Mouse (Mus musculus) liver, embryonic 13.5 days (tissue): ENCODE data around the gene Sec14l4. TPM values are rescaled to one million over a fixed set of nuclear protein-coding genes. Genes with fewer than 3 reads are reported as not detected.

Experiments
- polyA plus RNA-seq: library from polyadenylated mRNA; unstranded; fragments of >200 nt; fragmentation: Nextera tagmentation; extraction: Ambion mirVana; gene quantifications from 2 replicates; pipeline ENCODE4 v1.2.1, GENCODE M21; 2015

Gene Sec14l4
- polyA plus RNA-seq, 1 experiment from 2014 or later, result 0.96 TPM

Other genes starting within 250 kb of the Sec14l4 start
- 0.18 and 0.27 TPM in 2 replicates for gene Osbp2, start 167.6 kb upstream of the Sec14l4 start, polyA plus RNA-seq
- 0.03 TPM in 1 of 2 replicates, not detected in the other for gene 4921536K21Rik, start 136.4 kb upstream of the Sec14l4 start, polyA plus RNA-seq
- gene Dusp18, start 136.2 kb upstream of the Sec14l4 start, polyA plus RNA-seq, result 0.43 and 0.48 TPM in 2 replicates
- gene Slc35e4, start 116.8 kb upstream of the Sec14l4 start, polyA plus RNA-seq, result 0.45 and 0.68 TPM in 2 replicates
- 14.8 and 15.9 TPM in 2 replicates for gene Tcn2, start 99.3 kb upstream of the Sec14l4 start, polyA plus RNA-seq
- 60.0 and 69.4 TPM in 2 replicates for gene Pes1, start 67.5 kb upstream of the Sec14l4 start, polyA plus RNA-seq
- gene 4930556J24Rik, start 54.7 kb upstream of the Sec14l4 start, polyA plus RNA-seq, result 0.13 TPM in 1 of 2 replicates, not detected in the other
- 0.76 and 0.78 TPM in 2 replicates for gene Gal3st1, start 47.8 kb upstream of the Sec14l4 start, polyA plus RNA-seq
- not detected in 2 replicates for gene Sec14l3, start 33.4 kb downstream of the Sec14l4 start, polyA plus RNA-seq
- 32.2 and 33.9 TPM in 2 replicates for gene Mtfp1, start 64.0 kb downstream of the Sec14l4 start, polyA plus RNA-seq
- 5.8 and 7.0 TPM in 2 replicates for gene Sec14l2, start 92.0 kb downstream of the Sec14l4 start, polyA plus RNA-seq
- 5.6 and 6.1 TPM in 2 replicates for gene Rnf215, start 103.7 kb downstream of the Sec14l4 start, polyA plus RNA-seq
- gene Ccdc157, start 128.8 kb downstream of the Sec14l4 start, polyA plus RNA-seq, result 0.65 and 0.87 TPM in 2 replicates
- 23.5 and 32.9 TPM in 2 replicates for gene Sf3a1, start 128.9 kb downstream of the Sec14l4 start, polyA plus RNA-seq
- gene Tbc1d10a, start 155.3 kb downstream of the Sec14l4 start, polyA plus RNA-seq, result 6.0 and 6.2 TPM in 2 replicates
- gene Castor1, start 186.8 kb downstream of the Sec14l4 start, polyA plus RNA-seq, result 1.9 and 2.1 TPM in 2 replicates
- 0.51 and 0.60 TPM in 2 replicates for gene Osm, start 205.0 kb downstream of the Sec14l4 start, polyA plus RNA-seq
- 0.02 TPM in 1 of 2 replicates, not detected in the other for gene Lif, start 226.1 kb downstream of the Sec14l4 start, polyA plus RNA-seq